Mouse (Mus musculus) brain, embryonic 14.5 days (tissue): ENCODE measurements around the gene Lmntd1.

Experiments used
- CTCF ChIP-seq: fragments of 200-500 bp; IDR thresholded peaks from 2 replicates; pipeline ENCODE4 v1.5.1; 2012; ENCODE audit warnings: inconsistent platforms, mild to moderate bottlenecking, moderate library complexity, borderline replicate concordance; ENCODE audit not compliant: insufficient read depth, insufficient read length; ENCODE audit errors: extremely low read depth
- POLR2A ChIP-seq: fragments of 200-500 bp; IDR thresholded peaks from 2 replicates; pipeline ENCODE4 v1.6.1; 2012; ENCODE audit warnings: mild to moderate bottlenecking, inconsistent platforms, borderline replicate concordance; ENCODE audit not compliant: poor library complexity, insufficient read depth, insufficient read length, severe bottlenecking; ENCODE audit errors: extremely low read depth

- no peak for TF ChIP-seq POLR2A
- TF ChIP-seq CTCF = no peak
These were observed 98.1 kb downstream of the Lmntd1 start for GRCm38 (mm10) chr6:145515859-145516581.
